Mouse (Mus musculus): ENCODE measurements around the gene Wipf2. TPM values are rescaled to one million over a fixed set of nuclear protein-coding genes. Genes with fewer than 3 reads are reported as not detected.
A peak's percentile ranks its signal among the peaks of the same experiment; 100 is the strongest.

Wipf2 gene
- polyA plus RNA-seq, 1 experiment from 2014 or later = 3.2 TPM

- Histone ChIP-seq H3K9ac (ENCODE audit: low read length) (no peak overlapping the region), H3K27ac (replicated peaks in 1 of 2; ENCODE audit: control insufficient read depth in 1 of 2, insufficient read depth in 1 of 2, low read depth in 2 of 2, low read length in 2 of 2) (peak overlapping the region; percentile 62 to 63), H3K27me3 (ENCODE audit: control insufficient read depth, insufficient read depth, low read length) (no peaks in the 10 kb centered on the region), H3K4me2 (ENCODE audit: low read length) (peak overlapping the region; percentile 20; the same call in 1 of the 2 replicates), H3K9me3 (ENCODE audit: control insufficient read depth, low read length) (no peaks in the 10 kb centered on the region), H3K4me1 (ENCODE audit: control insufficient read depth in 2 of 2, insufficient read depth in 2 of 2, low read length in 2 of 2) (peaks cover 76 to 92% of the 10 kb centered on the region in 2 experiments), H3K36me3 (ENCODE audit: control insufficient read depth, insufficient read depth, low read length) (peaks cover 24% of the 10 kb centered on the region), H3K4me3 (ENCODE audit: control insufficient read depth in 1 of 2, insufficient read depth in 1 of 2, low read depth in 1 of 2, low read length in 2 of 2) (no peak overlapping the region)
- WGBS = 50% methylated on average over 18 of the region's 18 CpGs
- no peak for ATAC-seq (ENCODE audit: insufficient number of reproducible peaks, insufficient read depth, low FRiP score, low read depth)
Measured at GRCm38 (mm10) chr11:98947969-98948569, 84.6 kb downstream of the Wipf2 start.

DNA sequence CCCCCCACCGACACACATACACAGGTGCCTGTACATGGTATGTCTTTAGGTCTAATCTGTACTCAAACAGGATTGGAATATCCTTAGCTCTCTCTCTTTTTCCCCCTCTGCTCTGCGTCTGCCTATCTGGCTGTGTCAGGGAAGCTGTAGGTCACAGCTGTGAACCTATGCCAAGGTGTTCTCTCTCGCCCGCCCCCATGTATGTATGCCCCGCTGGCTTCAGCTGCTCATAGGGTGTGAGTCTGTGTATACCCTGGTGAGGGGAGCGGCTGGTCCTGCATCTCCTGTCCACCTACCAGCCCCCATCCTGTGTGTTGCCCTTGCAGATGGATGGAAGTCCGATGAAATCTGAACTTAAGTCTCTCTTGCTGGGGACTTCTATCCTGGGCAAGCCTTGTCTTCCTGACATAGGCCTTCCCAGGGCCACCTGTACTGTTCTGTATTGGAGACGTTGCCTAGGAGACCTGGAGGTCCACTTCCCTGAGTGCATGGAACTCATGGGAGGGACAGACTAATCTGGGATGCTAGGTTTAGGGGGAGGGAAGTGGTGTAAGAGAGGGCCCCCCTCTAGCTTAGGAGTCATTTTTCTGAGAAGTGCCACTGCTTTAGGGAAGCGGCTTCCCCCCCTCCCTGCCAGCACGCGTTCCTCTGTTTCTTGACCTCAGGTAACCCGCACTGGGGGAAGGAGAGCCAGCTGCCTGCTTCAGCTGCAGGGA lies 86.0 kb downstream of the Wipf2 start:
- Histone ChIP-seq H3K9ac (ENCODE audit: low read length) (peak overlapping the region; percentile 66), H3K27me3 (ENCODE audit: control insufficient read depth, insufficient read depth, low read length) (no peaks in the 10 kb centered on the region), H3K4me2 (ENCODE audit: low read length) (no peak overlapping the region), H3K4me1 (ENCODE audit: control insufficient read depth in 2 of 2, insufficient read depth in 2 of 2, low read length in 2 of 2) (peaks cover 72 to 92% of the 10 kb centered on the region in 2 experiments), H3K27ac (replicated peaks in 1 of 2; ENCODE audit: control insufficient read depth in 1 of 2, insufficient read depth in 1 of 2, low read depth in 2 of 2, low read length in 2 of 2) (0 out of 4 replicates have a peak overlapping the region, but pooled peaks of 1 of the 2 experiments have one; percentile 11), H3K9me3 (ENCODE audit: control insufficient read depth, low read length) (no peaks in the 10 kb centered on the region), H3K4me3 (ENCODE audit: control insufficient read depth in 1 of 2, insufficient read depth in 1 of 2, low read depth in 1 of 2, low read length in 2 of 2) (no peak overlapping the region), H3K36me3 (ENCODE audit: control insufficient read depth, insufficient read depth, low read length) (peaks cover 24% of the 10 kb centered on the region)
- WGBS = 70% methylated on average over 11 of the region's 12 CpGs
- ATAC-seq (ENCODE audit: insufficient number of reproducible peaks, insufficient read depth, low FRiP score, low read depth) = no peak

DNA sequence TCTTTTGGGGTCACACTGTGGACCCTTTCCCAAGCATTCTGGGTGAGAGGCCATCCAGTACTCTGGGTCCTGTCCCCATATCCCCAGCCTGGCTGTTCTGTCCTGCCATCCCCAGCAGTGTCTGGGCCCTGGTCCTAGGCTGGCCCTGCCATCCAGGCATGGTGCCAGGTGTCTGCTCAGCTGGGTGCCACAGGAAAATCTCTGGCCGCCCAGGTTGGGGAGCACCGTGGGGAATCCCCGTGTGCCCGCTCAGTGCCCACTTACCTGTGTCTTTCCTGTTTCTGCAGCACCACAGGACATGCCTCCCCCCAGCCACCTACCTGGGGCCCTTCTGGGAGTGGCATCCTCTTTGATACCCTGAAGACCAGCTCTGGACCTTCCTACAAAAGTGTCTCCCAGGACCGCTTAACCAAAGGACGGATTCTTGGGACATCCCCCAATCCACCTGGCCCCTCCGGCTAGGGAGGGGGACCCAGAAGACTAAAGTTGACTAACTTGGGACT lies 86.6 kb downstream of the Wipf2 start:
- Histone ChIP-seq H3K36me3 (ENCODE audit: control insufficient read depth, insufficient read depth, low read length) (peaks cover 24% of the 10 kb centered on the region), H3K9me3 (ENCODE audit: control insufficient read depth, low read length) (no peaks in the 10 kb centered on the region), H3K4me2 (ENCODE audit: low read length) (no peak overlapping the region), H3K9ac (ENCODE audit: low read length) (peak overlapping the region; percentile 66), H3K4me1 (ENCODE audit: control insufficient read depth in 2 of 2, insufficient read depth in 2 of 2, low read length in 2 of 2) (peaks cover 72 to 92% of the 10 kb centered on the region in 2 experiments), H3K27ac (replicated peaks in 1 of 2; ENCODE audit: control insufficient read depth in 1 of 2, insufficient read depth in 1 of 2, low read depth in 2 of 2, low read length in 2 of 2) (peak overlapping the region in 1 of 2 experiments; percentile 93; a peak in 1 of 4 replicates), H3K4me3 (ENCODE audit: control insufficient read depth in 1 of 2, insufficient read depth in 1 of 2, low read depth in 1 of 2, low read length in 2 of 2) (no peak overlapping the region), H3K27me3 (ENCODE audit: control insufficient read depth, insufficient read depth, low read length) (no peaks in the 10 kb centered on the region)
- WGBS = 79% methylated on average over 7 of the region's 7 CpGs
- ATAC-seq (ENCODE audit: insufficient number of reproducible peaks, insufficient read depth, low FRiP score, low read depth) = no peak

- Histone ChIP-seq H3K9ac (ENCODE audit: low read length) (peak overlapping the region; percentile 66), H3K9me3 (ENCODE audit: control insufficient read depth, low read length) (no peaks in the 10 kb centered on the region), H3K4me3 (ENCODE audit: control insufficient read depth in 1 of 2, insufficient read depth in 1 of 2, low read depth in 1 of 2, low read length in 2 of 2) (no peak overlapping the region), H3K4me1 (ENCODE audit: control insufficient read depth in 2 of 2, insufficient read depth in 2 of 2, low read length in 2 of 2) (peaks cover 71 to 92% of the 10 kb centered on the region in 2 experiments), H3K36me3 (ENCODE audit: control insufficient read depth, insufficient read depth, low read length) (peaks cover 24% of the 10 kb centered on the region), H3K4me2 (ENCODE audit: low read length) (no peak overlapping the region), H3K27me3 (ENCODE audit: control insufficient read depth, insufficient read depth, low read length) (no peaks in the 10 kb centered on the region), H3K27ac (replicated peaks in 1 of 2; ENCODE audit: control insufficient read depth in 1 of 2, insufficient read depth in 1 of 2, low read depth in 2 of 2, low read length in 2 of 2) (peak overlapping the region; percentile 90 to 93)
- ATAC-seq (ENCODE audit: insufficient number of reproducible peaks, insufficient read depth, low FRiP score, low read depth) = no peak
- 77% methylated on average over 9 of the region's 9 CpGs for WGBS
Measured at GRCm38 (mm10) chr11:98950484-98950883, 87.0 kb downstream of the Wipf2 start.

DNA sequence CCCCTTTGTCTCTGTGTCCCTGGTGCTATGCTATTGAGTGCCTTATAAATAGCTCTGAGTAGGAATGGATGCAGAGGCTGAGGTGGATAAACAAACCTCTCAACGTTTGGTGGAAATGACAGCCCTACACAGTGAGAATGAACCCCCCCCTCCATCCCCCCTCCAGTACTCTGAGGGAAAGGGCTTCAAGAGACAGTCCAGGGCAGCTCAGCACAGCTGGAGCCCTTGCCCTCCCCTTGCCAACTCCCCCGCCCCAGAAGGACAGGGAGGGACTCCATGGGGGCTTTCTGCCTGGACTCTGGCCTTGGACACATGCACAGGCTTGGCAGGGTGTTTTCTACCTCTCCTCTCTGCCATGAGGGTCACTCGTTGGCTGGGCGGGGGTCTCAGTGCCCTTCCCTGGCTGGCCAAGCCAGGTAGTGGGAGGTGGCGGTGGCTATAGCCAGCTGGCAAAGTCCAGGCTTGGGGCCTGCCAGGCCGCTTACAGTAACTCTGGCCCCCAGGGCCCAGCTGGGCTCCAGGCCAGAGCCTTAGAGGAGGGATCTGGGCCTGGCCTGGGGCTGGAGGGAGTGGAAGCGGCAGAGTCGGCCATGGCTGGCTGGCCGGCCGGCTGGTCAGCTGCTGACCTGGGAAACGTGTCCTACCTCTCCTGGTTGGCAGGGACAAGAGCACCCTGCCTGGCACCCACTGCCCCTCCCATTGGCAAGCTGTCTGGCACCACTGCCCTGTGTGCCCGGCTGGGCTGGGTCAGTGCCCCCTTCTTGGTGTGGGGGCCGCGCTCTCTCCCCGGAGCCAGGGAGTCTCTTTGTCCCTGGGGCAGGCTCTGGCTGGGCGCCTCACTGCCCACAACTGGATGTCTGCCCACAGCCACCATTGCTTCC lies 87.8 kb downstream of the Wipf2 start:
- Histone ChIP-seq H3K4me2 (ENCODE audit: low read length) (peak overlapping the region; percentile 39), H3K27ac (replicated peaks in 1 of 2; ENCODE audit: control insufficient read depth in 1 of 2, insufficient read depth in 1 of 2, low read depth in 2 of 2, low read length in 2 of 2) (peak overlapping the region; percentile 90 to 93), H3K9ac (ENCODE audit: low read length) (peak overlapping the region; percentile 66), H3K4me1 (ENCODE audit: control insufficient read depth in 2 of 2, insufficient read depth in 2 of 2, low read length in 2 of 2) (peaks cover 69 to 92% of the 10 kb centered on the region in 2 experiments), H3K9me3 (ENCODE audit: control insufficient read depth, low read length) (no peaks in the 10 kb centered on the region), H3K27me3 (ENCODE audit: control insufficient read depth, insufficient read depth, low read length) (no peaks in the 10 kb centered on the region), H3K36me3 (ENCODE audit: control insufficient read depth, insufficient read depth, low read length) (peaks cover 24% of the 10 kb centered on the region), H3K4me3 (ENCODE audit: control insufficient read depth in 1 of 2, insufficient read depth in 1 of 2, low read depth in 1 of 2, low read length in 2 of 2) (peak overlapping the region in 1 of 2 experiments; percentile 14; a peak in 1 of 4 replicates)
- WGBS = 35% methylated on average over 15 of the region's 16 CpGs
- peak; percentile 64 for ATAC-seq (ENCODE audit: insufficient number of reproducible peaks, insufficient read depth, low FRiP score, low read depth)

DNA sequence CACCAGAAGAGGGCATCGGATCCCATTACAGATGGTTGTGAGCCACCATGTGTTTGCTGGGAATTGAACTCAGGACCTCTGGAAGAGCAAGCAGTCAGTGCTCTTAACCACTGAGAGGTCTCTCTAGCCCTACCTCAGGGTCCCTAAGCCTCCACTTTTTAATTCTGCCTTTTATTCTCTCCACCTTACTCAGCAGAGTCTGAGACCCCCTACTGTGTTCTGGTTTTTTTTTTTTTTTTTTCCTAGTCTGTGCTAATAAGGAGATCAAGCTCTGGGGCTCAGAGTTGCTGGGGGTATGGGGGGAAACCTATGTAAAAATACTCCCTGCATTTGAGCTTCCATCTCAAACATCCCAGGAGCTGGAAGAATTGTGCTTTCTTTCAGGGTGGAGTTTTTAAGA lies 88.7 kb downstream of the Wipf2 start:
- Histone ChIP-seq H3K27me3 (ENCODE audit: control insufficient read depth, insufficient read depth, low read length) (no peaks in the 10 kb centered on the region), H3K27ac (replicated peaks in 1 of 2; ENCODE audit: control insufficient read depth in 1 of 2, insufficient read depth in 1 of 2, low read depth in 2 of 2, low read length in 2 of 2) (peak overlapping the region in 1 of 2 experiments; percentile 93; a peak in 2 of 4 replicates), H3K4me3 (ENCODE audit: control insufficient read depth in 1 of 2, insufficient read depth in 1 of 2, low read depth in 1 of 2, low read length in 2 of 2) (no peak overlapping the region), H3K9me3 (ENCODE audit: control insufficient read depth, low read length) (no peaks in the 10 kb centered on the region), H3K4me1 (ENCODE audit: control insufficient read depth in 2 of 2, insufficient read depth in 2 of 2, low read length in 2 of 2) (peaks cover 66 to 92% of the 10 kb centered on the region in 2 experiments), H3K36me3 (ENCODE audit: control insufficient read depth, insufficient read depth, low read length) (peaks cover 32% of the 10 kb centered on the region), H3K9ac (ENCODE audit: low read length) (peak overlapping the region; percentile 66; the same call in 1 of the 2 replicates), H3K4me2 (ENCODE audit: low read length) (no peak overlapping the region; the same call in 1 of the 2 replicates)
- 83% methylated on average over 1 of the region's 1 CpGs for WGBS
- no peak for ATAC-seq (ENCODE audit: insufficient number of reproducible peaks, insufficient read depth, low FRiP score, low read depth)

- Histone ChIP-seq H3K4me2 (ENCODE audit: low read length) (no peak overlapping the region), H3K4me1 (ENCODE audit: control insufficient read depth in 2 of 2, insufficient read depth in 2 of 2, low read length in 2 of 2) (peaks cover 60 to 86% of the 10 kb centered on the region in 2 experiments), H3K9me3 (ENCODE audit: control insufficient read depth, low read length) (no peaks in the 10 kb centered on the region), H3K27ac (replicated peaks in 1 of 2; ENCODE audit: control insufficient read depth in 1 of 2, insufficient read depth in 1 of 2, low read depth in 2 of 2, low read length in 2 of 2) (no peak overlapping the region), H3K9ac (ENCODE audit: low read length) (no peak overlapping the region), H3K36me3 (ENCODE audit: control insufficient read depth, insufficient read depth, low read length) (peaks cover 37% of the 10 kb centered on the region), H3K27me3 (ENCODE audit: control insufficient read depth, insufficient read depth, low read length) (no peaks in the 10 kb centered on the region), H3K4me3 (ENCODE audit: control insufficient read depth in 1 of 2, insufficient read depth in 1 of 2, low read depth in 1 of 2, low read length in 2 of 2) (no peak overlapping the region)
- WGBS = 72% methylated on average over 2 of the region's 2 CpGs
- no peak for ATAC-seq (ENCODE audit: insufficient number of reproducible peaks, insufficient read depth, low FRiP score, low read depth)
Measured at GRCm38 (mm10) chr11:98952736-98953135, 89.3 kb downstream of the Wipf2 start.
